Mouse (Mus musculus): ENCODE results near the gene Cybb. TPM values are rescaled to one million over a fixed set of nuclear protein-coding genes. Genes with fewer than 3 reads are reported as not detected.

Gene Cybb
- total and polyA plus RNA-seq, 2 experiments from 2014 or later, result 1.4 to 1.7 TPM

DNA sequence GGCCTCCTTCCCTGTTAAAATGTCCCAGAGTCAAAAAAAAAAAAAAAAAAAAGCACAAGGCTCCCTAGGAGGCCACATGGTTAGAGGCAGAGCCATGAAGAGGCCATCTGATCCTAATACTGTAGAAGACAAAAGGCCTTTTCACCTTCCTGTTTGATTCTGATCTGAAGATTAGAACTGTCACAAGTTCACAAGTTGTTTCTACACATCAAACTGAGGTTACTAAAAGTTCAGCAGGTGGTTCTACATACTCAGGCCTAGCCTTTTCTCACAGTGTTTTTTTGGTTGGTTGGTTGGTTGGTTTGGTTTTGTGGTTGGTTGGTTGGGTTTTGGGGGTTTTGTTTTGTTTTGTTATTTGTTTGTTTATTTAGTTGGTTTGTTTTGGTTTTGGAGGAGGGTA lies 26.2 kb downstream of the Cybb start:
- no peaks in the 10 kb centered on the region for H3K4me1 ChIP-seq (ENCODE audit: control insufficient read depth, insufficient read depth)
- H3K9me3 ChIP-seq (replicated peaks; ENCODE audit: control insufficient read depth, low read length), result no peaks in the 10 kb centered on the region
- no peaks in the 10 kb centered on the region for H3K36me3 ChIP-seq (replicated peaks; ENCODE audit: control insufficient read depth, insufficient read depth, low read length)
- no peaks in the 10 kb centered on the region for H3K27me3 ChIP-seq (ENCODE audit: control insufficient read depth, insufficient read depth, low read length)
- no peak overlapping the region for H3K4me2 ChIP-seq (ENCODE audit: low read depth, low read length)
- no peak for ATAC-seq (ENCODE audit: insufficient read depth, low read depth)
- no peak for TF ChIP-seq CTCF (IDR thresholded peaks at IDR 0.05; ENCODE audit: low read depth)
- no peak for TF ChIP-seq EP300 (IDR thresholded peaks at IDR 0.05; ENCODE audit: low read depth)
- no peak for DNase-seq (ENCODE audit: low spot score)
- H3K9ac ChIP-seq (replicated peaks; ENCODE audit: low read depth, low read length), result no peak overlapping the region
- no peak overlapping the region for H3K4me3 ChIP-seq (ENCODE audit: low read depth, low read length)
- no peak overlapping the region for H3K27ac ChIP-seq (ENCODE audit: low read depth)

DNA sequence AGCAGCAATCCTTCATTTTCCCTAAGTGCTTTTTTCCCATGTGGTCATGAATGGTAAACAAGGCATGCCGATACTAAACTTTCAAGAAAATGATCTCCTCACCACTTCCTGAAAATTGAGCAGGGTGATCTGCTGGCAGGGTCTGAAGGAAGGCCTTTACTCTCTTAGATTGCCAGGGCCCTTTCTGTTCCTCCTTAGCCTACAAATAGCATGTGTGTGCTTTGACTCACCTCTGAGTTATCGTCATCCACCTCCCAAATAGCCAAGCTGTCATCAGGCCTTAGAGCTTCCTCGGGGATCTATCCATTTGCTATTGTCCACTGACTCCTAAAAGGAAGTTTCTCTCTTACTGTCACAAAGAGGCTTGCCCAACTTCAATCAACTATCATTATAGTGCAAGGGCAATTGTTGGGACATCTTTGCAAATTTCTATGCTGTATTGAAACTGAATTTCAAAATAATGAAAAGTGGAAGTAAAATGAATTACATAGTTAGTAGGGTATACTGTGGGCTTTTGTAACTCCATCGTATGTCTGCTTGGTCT lies 27.1 kb downstream of the Cybb start:
- WGBS, result 66% methylated on average over 4 of the region's 4 CpGs
- TF ChIP-seq EP300 (IDR thresholded peaks at IDR 0.05; ENCODE audit: low read depth), result no peak
- TF ChIP-seq CTCF (IDR thresholded peaks at IDR 0.05; ENCODE audit: low read depth), result no peak
- H3K4me2 ChIP-seq (ENCODE audit: low read depth, low read length), result no peak overlapping the region
- no peak for DNase-seq (ENCODE audit: low spot score)
- H3K4me3 ChIP-seq (ENCODE audit: low read depth, low read length), result no peak overlapping the region
- no peak overlapping the region for H3K9ac ChIP-seq (replicated peaks; ENCODE audit: low read depth, low read length)
- H3K27me3 ChIP-seq (ENCODE audit: control insufficient read depth, insufficient read depth, low read length), result no peaks in the 10 kb centered on the region
- H3K27ac ChIP-seq (ENCODE audit: low read depth), result no peak overlapping the region
- H3K4me1 ChIP-seq (ENCODE audit: control insufficient read depth, insufficient read depth), result no peaks in the 10 kb centered on the region
- H3K36me3 ChIP-seq (replicated peaks; ENCODE audit: control insufficient read depth, insufficient read depth, low read length), result no peaks in the 10 kb centered on the region
- no peaks in the 10 kb centered on the region for H3K9me3 ChIP-seq (replicated peaks; ENCODE audit: control insufficient read depth, low read length)
- ATAC-seq (ENCODE audit: insufficient read depth, low read depth), result no peak

DNA sequence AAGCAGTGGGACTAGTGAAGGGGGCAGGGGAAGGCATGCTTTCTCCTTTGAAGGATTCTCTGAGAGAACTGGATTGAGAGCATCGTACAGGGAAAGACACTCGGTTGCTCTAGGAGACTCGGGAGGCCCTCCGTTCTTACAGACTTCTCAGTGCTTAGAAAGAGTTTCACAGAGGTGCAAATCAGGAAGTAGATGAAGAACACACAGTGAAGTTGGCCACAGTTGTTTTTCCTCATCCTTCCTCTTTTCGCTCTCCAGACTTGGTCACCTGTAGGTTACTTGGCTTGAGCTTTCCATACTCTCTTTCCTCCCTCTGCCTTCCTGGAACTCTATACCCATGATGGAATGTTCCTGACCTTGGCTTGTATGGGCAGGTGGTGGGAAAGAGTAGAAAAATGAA lies 35.2 kb downstream of the Cybb start:
- no peaks in the 10 kb centered on the region for H3K9me3 ChIP-seq (replicated peaks; ENCODE audit: control insufficient read depth, low read length)
- H3K9ac ChIP-seq (replicated peaks; ENCODE audit: low read depth, low read length), result no peak overlapping the region
- no peaks in the 10 kb centered on the region for H3K4me1 ChIP-seq (ENCODE audit: control insufficient read depth, insufficient read depth)
- no peaks in the 10 kb centered on the region for H3K36me3 ChIP-seq (replicated peaks; ENCODE audit: control insufficient read depth, insufficient read depth, low read length)
- no peak overlapping the region for H3K4me2 ChIP-seq (ENCODE audit: low read depth, low read length)
- 80% methylated on average over 5 of the region's 5 CpGs for WGBS
- no peaks in the 10 kb centered on the region for H3K27me3 ChIP-seq (ENCODE audit: control insufficient read depth, insufficient read depth, low read length)
- DNase-seq (ENCODE audit: low spot score), result no peak
- TF ChIP-seq CTCF (IDR thresholded peaks at IDR 0.05; ENCODE audit: low read depth), result no peak
- TF ChIP-seq EP300 (IDR thresholded peaks at IDR 0.05; ENCODE audit: low read depth), result no peak
- ATAC-seq (ENCODE audit: insufficient read depth, low read depth), result no peak
- no peak overlapping the region for H3K4me3 ChIP-seq (ENCODE audit: low read depth, low read length)
- H3K27ac ChIP-seq (ENCODE audit: low read depth), result no peak overlapping the region

DNA sequence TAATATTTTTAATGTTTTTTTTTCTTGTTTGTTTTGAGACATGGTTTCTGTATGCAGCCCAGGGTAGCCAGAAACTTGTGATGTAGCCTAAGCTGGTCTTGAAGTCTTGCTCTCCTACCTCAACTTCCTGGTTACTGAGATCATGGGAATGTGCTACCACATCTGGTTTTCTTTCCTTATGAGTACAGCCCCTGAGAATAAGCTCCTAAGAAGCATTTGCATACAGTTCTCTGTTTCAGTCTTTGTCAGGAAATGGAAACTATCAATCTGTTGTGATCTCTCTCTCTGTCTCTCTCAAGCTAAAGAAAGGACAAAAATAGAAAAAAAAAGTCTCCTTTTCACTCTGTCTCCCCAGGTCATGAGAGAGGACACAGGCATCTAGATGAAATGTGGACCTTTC lies 40.3 kb downstream of the Cybb start:
- H3K4me1 ChIP-seq (ENCODE audit: control insufficient read depth, insufficient read depth), result no peaks in the 10 kb centered on the region
- H3K9ac ChIP-seq (replicated peaks; ENCODE audit: low read depth, low read length), result no peak overlapping the region
- TF ChIP-seq CTCF (IDR thresholded peaks at IDR 0.05; ENCODE audit: low read depth) (no peak), EP300 (IDR thresholded peaks at IDR 0.05; ENCODE audit: low read depth) (no peak)
- ATAC-seq (ENCODE audit: insufficient read depth, low read depth) (no peak), DNase-seq (ENCODE audit: low spot score) (no peak)
- no peaks in the 10 kb centered on the region for H3K9me3 ChIP-seq (replicated peaks; ENCODE audit: control insufficient read depth, low read length)
- no peak overlapping the region for H3K27ac ChIP-seq (ENCODE audit: low read depth)
- no peaks in the 10 kb centered on the region for H3K27me3 ChIP-seq (ENCODE audit: control insufficient read depth, insufficient read depth, low read length)
- H3K4me2 ChIP-seq (ENCODE audit: low read depth, low read length), result no peak overlapping the region
- no peaks in the 10 kb centered on the region for H3K36me3 ChIP-seq (replicated peaks; ENCODE audit: control insufficient read depth, insufficient read depth, low read length)
- no peak overlapping the region for H3K4me3 ChIP-seq (ENCODE audit: low read depth, low read length)

DNA sequence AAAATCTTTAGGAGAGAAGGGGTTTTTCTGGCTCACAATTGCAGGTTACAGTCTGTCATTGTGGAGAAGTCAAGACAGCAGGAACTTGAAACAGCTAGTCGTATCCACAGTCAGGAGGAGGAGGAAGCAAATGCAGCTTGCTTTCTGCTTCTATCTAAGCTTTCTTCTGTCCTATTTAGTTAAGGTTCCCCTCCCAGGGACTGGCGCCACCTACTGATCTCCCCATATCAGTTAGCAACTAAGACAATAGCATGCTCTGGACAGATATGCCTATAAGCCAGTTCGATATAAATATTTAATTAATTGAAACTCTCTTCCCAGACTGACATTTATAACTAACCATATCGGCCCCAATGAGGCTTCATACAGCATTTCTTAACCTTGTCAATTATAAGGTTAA lies 46.5 kb downstream of the Cybb start:
- H3K9me3 ChIP-seq (replicated peaks; ENCODE audit: control insufficient read depth, low read length), result no peaks in the 10 kb centered on the region
- no peak overlapping the region for H3K4me3 ChIP-seq (ENCODE audit: low read depth, low read length)
- 60% methylated on average over 4 of the region's 4 CpGs for WGBS
- DNase-seq (ENCODE audit: low spot score) (no peak), ATAC-seq (ENCODE audit: insufficient read depth, low read depth) (no peak)
- no peak for TF ChIP-seq CTCF (IDR thresholded peaks at IDR 0.05; ENCODE audit: low read depth)
- TF ChIP-seq EP300 (IDR thresholded peaks at IDR 0.05; ENCODE audit: low read depth), result no peak
- no peak overlapping the region for H3K4me2 ChIP-seq (ENCODE audit: low read depth, low read length)
- no peak overlapping the region for H3K9ac ChIP-seq (replicated peaks; ENCODE audit: low read depth, low read length)
- no peaks in the 10 kb centered on the region for H3K4me1 ChIP-seq (ENCODE audit: control insufficient read depth, insufficient read depth)
- H3K36me3 ChIP-seq (replicated peaks; ENCODE audit: control insufficient read depth, insufficient read depth, low read length), result no peaks in the 10 kb centered on the region
- no peak overlapping the region for H3K27ac ChIP-seq (ENCODE audit: low read depth)
- no peaks in the 10 kb centered on the region for H3K27me3 ChIP-seq (ENCODE audit: control insufficient read depth, insufficient read depth, low read length)

DNA sequence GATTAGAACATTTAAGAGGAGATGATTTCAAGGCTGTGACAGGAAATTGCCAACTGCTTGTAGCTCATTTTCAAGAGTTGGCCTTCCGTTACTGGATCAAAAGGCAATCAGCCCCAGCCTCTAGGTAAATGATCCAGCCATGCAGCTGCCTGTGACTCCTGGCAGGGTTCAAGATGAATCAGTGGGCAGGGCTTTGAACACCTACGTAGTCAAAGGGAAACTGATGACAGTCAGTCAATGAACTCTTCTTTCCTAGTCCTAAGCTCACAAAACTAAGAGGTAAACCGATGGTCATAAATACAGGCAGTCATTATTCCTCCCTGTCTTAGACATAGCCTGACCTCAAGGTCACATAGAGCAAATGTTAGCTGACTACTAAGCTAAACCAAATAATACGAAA lies 47.0 kb downstream of the Cybb start:
- Histone ChIP-seq H3K4me3 (ENCODE audit: low read depth, low read length) (no peak overlapping the region), H3K4me2 (ENCODE audit: low read depth, low read length) (no peak overlapping the region), H3K4me1 (ENCODE audit: control insufficient read depth, insufficient read depth) (no peaks in the 10 kb centered on the region), H3K27ac (ENCODE audit: low read depth) (no peak overlapping the region), H3K27me3 (ENCODE audit: control insufficient read depth, insufficient read depth, low read length) (no peaks in the 10 kb centered on the region), H3K9ac (replicated peaks; ENCODE audit: low read depth, low read length) (no peak overlapping the region), H3K9me3 (replicated peaks; ENCODE audit: control insufficient read depth, low read length) (no peaks in the 10 kb centered on the region), H3K36me3 (replicated peaks; ENCODE audit: control insufficient read depth, insufficient read depth, low read length) (no peaks in the 10 kb centered on the region)
- no peak for TF ChIP-seq CTCF (IDR thresholded peaks at IDR 0.05; ENCODE audit: low read depth)
- TF ChIP-seq EP300 (IDR thresholded peaks at IDR 0.05; ENCODE audit: low read depth), result no peak
- ATAC-seq (ENCODE audit: insufficient read depth, low read depth) (no peak), DNase-seq (ENCODE audit: low spot score) (no peak)
- 84% methylated on average over 4 of the region's 4 CpGs for WGBS
